Mouse (Mus musculus) hematopoietic stem cell, adult 5-6 weeks (primary cell): ENCODE measurements around the gene Yif1a. TPM values are rescaled to one million over a fixed set of nuclear protein-coding genes. Genes with fewer than 3 reads are reported as not detected.
A peak's percentile ranks its signal among the peaks of the same experiment; 100 is the strongest.
"Not testable (repeated sequence)": the region's sequence is repeated elsewhere in the genome, so short reads cannot be mapped to it uniquely, and the experiment has no call there.

Experiments
- ATAC-seq, 2 experiments: fragments of 125-278 bp in 1 of 2; replicated peaks in 1 of 2; 2 replicates each; pipeline ENCODE4 v1.8.0; 2016 to 2017; ENCODE audit warnings: inconsistent platforms in 2 of 2, mild to moderate bottlenecking in 2 of 2, moderate number of reproducible peaks in 2 of 2, low read depth in 1 of 2, moderate TSS enrichment in 1 of 2; ENCODE audit not compliant: low FRiP score in 2 of 2, poor library complexity in 2 of 2, severe bottlenecking in 2 of 2, insufficient read depth in 1 of 2, low TSS enrichment in 1 of 2
- total RNA-seq: library from RNA; stranded (forward); fragments of 172-1452, 232-1000 nt; gene quantifications from 2 replicates; pipeline ENCODE4 v1.2.3, GENCODE M21; 2017

The Yif1a gene
- total RNA-seq, 1 experiment from 2014 or later = 8.2 TPM

DNA sequence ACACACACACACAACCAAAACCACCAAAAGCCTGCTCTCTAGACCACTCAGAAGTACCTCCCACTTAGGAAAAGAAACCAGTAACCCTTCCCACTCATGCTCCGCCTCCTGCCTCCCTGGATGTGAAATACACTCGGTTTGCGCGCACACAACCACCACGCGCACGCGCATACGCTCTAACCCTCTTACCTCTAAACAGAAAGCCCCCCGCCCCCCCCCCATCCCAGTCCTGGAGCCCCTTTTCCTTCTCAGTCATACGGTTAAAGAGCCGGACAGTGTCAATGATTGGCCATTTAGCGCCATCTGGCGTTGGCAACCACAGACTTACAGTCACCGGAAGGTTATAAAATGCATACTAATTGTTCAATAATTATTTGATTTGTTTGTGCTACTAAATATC is 15.3 kb upstream of the Yif1a start:
- 0 out of 4 replicates have a peak, but pooled peaks of 1 of the 2 experiments have one; percentile 27 for ATAC-seq

DNA sequence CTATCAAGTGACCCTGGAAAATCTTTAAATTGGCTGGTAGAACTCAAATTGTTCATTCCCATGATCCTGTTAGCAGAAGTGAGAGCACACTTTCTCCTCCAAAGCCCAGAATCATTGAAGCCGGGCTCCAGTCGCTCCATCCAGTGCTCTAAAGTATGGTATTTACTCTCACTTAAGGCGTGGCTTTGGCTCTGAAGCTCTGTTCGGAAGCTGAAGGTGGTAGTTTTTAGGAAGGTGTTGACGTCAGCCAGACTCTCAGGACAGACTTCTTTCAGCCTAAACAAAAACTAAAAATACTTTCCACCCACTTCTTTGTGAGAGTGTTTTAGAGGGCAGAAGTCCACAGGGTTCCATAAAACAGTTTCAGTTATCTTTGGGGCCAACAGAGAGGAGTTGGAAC is 14.8 kb upstream of the Yif1a start:
- no peak for ATAC-seq

- ATAC-seq = no peak
Measured at GRCm38 (mm10) chr19:5079279-5079678, 9.1 kb upstream of the Yif1a start.

DNA sequence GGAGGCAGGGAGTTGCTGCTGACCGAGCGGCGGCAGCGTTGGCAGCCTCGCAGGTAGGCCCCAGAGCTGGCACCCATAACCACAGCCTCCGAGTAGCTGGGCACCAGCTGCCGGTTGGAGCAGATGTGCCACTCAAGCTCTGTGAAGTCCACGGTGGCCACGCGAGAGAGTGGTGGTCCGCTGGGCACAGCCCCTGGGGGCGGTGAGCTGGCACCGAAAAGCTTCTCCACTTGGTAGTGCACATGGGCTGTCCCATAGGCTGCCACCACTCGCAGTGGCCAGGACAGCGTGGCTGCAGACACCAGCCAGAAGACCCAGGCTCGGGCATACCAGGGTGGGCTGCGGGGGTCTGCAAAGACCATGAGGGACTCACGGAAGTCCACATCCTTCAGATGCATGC is 6.3 kb upstream of the Yif1a start:
- no peak for ATAC-seq

- no peak for ATAC-seq
Measured at GRCm38 (mm10) chr19:5082596-5082995, 5.7 kb upstream of the Yif1a start.

DNA sequence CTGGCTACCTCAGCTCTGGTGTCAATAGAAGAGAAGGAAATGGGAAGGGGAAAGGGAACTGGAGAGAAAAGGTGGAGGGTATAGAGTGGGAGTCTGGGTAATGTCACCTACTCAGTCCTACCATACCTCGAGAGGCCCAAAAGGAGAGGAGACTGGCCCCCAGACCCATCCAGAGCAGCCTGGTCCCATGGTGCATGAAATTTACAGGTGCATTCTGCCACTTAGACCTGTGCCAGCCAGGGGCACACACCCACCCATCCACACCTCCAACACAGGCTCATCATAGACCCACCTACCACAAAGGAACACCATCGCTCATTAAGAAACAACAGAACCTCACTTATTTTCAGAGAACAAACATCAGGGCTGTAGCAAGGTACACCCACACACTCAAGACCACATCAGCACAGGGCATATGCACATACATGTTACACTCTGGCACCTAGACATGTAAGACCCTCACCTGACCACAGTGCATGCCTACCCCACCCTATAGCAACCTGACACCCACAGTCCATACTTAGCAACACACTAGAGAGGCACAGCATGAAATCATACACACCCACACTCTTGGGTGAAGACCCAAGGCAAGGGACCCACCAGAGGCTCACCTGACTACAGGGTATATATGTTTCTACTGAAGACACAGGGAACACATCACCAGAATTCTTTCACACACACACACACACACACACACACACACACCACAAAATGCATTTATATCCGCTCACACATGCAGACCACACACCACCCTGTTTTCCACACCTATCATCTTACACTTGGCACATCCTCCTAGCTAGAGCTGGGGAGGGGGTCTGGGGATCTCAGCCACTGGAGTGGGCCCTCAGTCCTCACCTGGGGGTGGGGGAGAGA is 4.1 kb upstream of the Yif1a start:
- ATAC-seq = no peak

DNA sequence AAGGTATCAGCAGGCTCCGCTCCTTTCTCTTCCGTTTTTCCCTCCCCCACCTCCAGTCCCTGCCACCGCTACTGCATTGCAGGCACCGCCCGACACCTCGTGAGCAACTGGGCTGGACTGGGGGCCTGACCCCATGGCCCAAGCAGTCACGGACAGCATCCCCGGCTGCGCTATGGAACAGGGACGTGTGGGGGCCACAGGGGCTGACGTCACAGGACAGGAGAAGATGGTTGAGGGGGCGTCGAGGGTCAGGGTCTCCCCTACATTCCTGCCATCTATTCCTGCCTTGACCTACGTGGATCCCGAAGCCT is 3.5 kb upstream of the Yif1a start:
- ATAC-seq = no peak

- no peak for ATAC-seq
Measured at GRCm38 (mm10) chr19:5085145-5085863, 3.0 kb upstream of the Yif1a start, which contains the start of gene Tmem151a. TSS of gene Tmem151a (minus strand) at chr19:5085531.

DNA sequence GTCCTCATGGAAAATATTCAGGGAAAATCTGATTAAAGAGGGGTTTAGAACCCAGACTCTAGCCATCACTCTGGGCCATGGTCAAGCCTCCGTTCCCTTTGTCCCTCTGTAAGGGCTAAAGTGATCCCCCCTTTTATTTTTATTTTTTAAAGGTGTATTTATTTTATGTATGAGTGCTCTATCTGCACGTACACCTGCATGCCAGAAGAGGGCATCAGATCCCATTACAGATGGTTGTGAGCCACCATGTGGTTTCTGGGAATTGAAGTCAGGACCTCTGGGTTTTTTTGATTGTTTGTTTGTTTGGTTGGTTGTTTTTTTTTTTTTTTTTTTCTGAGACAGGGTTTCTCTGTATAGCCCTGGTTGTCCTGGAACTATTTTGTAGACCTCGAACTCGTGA is 1.8 kb upstream of the Yif1a start:
- ATAC-seq = not testable (repeated sequence)

- ATAC-seq = no peak
Measured at GRCm38 (mm10) chr19:5089324-5089723, 986 bp downstream of the Yif1a start.

DNA sequence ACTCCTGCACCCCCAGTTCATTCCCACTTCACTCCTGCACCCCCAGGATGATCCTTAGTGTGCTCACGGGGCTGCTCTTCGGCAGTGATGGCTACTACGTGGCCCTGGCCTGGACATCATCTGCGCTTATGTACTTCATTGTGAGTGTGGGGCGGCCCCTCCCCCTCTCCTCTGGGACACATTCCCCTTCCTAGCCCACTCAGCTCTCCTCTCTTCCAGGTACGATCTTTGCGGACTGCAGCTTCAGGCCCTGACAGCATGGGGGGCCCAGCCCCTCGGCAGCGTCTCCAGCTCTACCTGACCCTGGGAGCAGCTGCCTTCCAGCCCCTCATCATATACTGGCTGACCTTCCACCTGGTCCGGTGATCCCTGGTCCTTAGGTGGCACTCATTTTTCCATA is 3.7 kb downstream of the Yif1a start:
- ATAC-seq = no peak

DNA sequence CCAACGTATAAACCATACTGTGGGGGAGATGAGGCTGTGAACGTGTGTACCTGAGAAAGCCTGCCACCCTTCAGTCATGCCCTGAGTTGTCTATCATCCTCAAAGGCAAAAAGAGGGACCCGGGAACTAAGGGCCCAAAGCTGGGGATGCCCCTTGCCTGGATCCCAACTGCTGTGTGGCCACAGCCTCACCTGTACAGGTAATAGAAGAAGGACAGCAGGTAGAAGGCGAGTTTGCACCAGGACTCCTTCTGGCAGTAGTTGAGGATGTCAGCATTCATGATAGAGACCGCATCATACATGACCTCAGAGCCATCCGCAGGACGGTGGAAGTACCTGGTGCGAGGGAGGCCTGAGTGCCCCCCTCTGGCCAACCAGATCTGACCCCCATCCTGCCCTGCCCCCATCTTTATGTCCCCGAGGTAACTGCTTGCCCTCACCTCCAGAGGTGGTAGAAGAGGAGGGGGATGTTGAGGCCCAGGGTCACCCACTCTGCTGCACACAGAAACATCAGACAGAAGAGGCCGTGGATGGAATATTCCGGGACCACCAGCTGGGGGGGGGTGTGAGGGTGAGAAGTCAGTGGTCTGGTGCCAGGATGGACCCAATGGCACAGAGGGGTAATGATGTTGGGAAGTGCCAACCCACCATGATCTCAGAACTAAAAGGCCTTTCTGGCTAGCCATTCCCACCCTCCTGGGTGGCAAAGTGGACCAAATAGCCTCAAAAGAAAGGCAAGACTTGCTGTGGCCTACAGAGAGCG is 5.3 kb downstream of the Yif1a start:
- no peak for ATAC-seq

DNA sequence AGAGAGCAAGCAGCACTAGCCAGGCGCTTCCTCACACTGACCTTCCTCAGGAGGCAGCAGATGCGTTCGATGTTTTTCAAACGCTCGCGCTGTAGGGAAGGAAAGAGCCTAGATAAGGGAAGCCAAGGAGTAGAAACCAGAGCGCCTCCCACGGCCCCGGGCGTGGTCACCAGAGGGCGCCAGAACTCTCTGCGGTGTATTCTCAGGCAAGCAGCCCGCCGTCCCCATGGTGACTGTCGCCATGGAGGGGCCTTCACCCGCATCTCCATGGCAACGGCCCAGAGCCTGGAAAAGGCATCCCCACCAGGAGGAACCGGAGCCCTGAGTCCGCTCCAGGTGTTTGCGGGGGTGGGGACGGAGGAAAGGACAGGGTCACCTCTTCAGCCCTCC is 5.9 kb downstream of the Yif1a start:
- peak; percentile 55 to 77 for ATAC-seq

DNA sequence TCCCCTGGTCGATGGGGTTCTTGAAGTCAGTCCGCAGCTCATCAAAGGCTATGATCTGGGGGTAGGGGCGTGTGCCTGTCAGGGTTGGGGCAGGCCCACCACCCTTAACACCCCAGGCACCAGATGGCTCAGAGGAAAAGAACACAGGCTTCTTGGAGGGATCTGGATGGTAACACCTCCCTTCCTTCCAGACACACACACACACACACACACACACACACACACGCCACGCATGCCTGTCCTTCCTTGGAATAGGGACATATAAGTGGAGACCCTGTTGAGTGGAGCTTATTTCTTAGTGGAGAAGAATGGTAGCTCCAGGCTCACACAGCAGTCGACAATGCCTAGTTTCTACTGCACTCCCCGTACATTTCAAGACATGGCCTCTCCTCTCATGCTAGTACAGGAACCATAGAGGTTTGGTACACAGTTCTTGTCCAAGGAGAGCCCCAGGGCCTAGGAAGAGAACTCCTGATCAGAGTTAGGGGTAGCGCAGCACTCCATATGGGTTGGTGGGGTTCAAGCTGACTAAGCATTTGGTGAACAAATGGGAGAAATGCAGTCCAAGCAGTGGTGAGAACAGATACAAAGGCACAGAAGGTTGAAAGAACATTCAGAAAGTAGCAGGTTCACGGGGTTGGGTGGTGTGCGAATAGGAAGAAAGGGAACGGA is 6.5 kb downstream of the Yif1a start:
- no peak for ATAC-seq

GRCm38 (mm10) chr19:5095887-5096474 is 7.6 kb downstream of the Yif1a start:
- no peak for ATAC-seq

DNA sequence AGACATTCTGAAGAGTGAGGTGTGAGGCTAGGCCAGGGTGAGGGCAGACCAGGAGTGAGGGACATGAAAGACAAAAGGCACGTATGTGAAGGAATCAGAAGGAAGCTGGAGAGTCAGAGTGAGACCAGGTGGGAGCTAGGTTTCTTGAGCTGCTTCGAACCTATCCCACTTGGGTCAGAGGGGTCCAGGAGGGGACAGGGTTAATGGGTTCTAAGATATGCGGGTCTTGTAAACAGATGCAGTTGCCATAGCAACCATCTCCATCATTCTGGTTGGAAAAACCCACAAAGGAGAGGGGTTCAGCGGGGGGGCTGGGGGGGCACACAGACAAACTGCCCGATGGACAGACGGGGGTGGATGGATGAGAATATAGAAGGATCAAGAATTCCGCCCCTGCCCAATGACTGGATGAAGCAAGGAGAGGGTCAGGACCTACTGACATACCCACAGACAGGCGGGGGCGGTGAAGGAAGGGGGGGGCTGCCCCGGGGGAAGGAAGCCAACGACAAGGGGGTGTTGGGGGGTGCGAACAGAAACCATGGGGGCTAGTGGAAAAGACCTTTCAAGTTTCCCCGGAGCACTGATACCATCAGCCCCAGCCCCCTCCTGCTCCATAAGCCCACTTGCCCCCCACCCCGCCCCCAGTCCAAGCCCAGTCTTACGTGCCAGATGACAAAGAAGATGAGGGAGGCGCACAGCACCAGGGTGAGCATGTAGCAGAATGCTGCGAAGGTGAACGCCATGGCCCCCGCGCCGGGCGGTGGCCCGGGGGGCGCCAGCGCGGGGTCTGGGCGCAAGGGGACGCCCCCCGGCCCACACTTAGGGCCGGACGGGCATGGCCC is 9.4 kb downstream of the Yif1a start:
- ATAC-seq = no peak
